Mouse (Mus musculus): ENCODE results near the gene Prr13.

Prr13 gene

GRCm38 (mm10) chr15:102458904-102459317 lies at the start of gene Prr13:
Gene Prr13, plus strand, starts transcription at chr15:102459028.
- ChIA-PET CTCF (interaction anchor here (0.5 to 1.6 kb wide), 10 partner anchors 11 to 288 kb away, joined by 3 to 7 read pairs (median 3); partner anchors contain the start of genes Pcbp2 (in 1 of the 4) and Tarbp2 (in 1 of the 4)), POLR2A (interaction anchor here (0.6 to 3.9 kb wide), 40 partner anchors 8 to 212 kb away, joined by 3 to 61 read pairs (median 4); partner anchors contain the start of genes Pcbp2 (in 3 of the 4), Sp1 (in 2 of the 4), Tarbp2 (in 2 of the 4) and Aaas (in 1 of the 4))

GRCm38 (mm10) chr15:102409286-102409685 lies 49.5 kb upstream of the Prr13 start:
- ChIA-PET POLR2A (interaction anchor here in 3 of 4 experiments (0.7 to 11.7 kb wide), 24 partner anchors 8 to 109 kb away, joined by 3 to 337 read pairs (median 5); partner anchors contain the start of genes Tarbp2 (in 3 of the 3), Map3k12 (in 1 of the 3) and Pcbp2 (in 1 of the 3)), CTCF (interaction anchor here in 1 of 4 experiments (0.8 to 2.1 kb wide), 3 partner anchors 9 to 12 kb away, joined by 3 to 6 read pairs (median 4); no protein-coding TSS in a partner anchor)

- CTCF ChIA-PET: no interaction called here
- POLR2A ChIA-PET: interaction anchor here in 2 of 4 experiments (0.9 to 6.3 kb wide), 8 partner anchors 10 to 60 kb away, joined by 3 to 56 read pairs (median 6); partner anchors contain the start of gene Aaas (in 1 of the 2)
Measured at GRCm38 (mm10) chr15:102411077-102411476, 47.8 kb upstream of the Prr13 start.

GRCm38 (mm10) chr15:102413687-102414086 lies 45.1 kb upstream of the Prr13 start:
- ChIA-PET POLR2A (interaction anchor here in 3 of 4 experiments (0.6 to 9.9 kb wide), 18 partner anchors 8 to 312 kb away, joined by 3 to 146 read pairs (median 4); partner anchors contain the start of gene Sp1 (in 2 of the 3)), CTCF (interaction anchor here in 2 of 4 experiments (0.6 to 1.5 kb wide), 3 partner anchors 8 to 42 kb away, joined by 3 to 6 read pairs (median 5); partner anchors contain the start of gene Sp1 (in 2 of the 2))

- ChIA-PET CTCF (interaction anchor here (0.6 to 1.5 kb wide), 11 partner anchors 9 to 175 kb away, joined by 3 to 7 read pairs (median 4); partner anchors contain the start of genes Sp1 (in 1 of the 4) and Tarbp2 (in 1 of the 4)), POLR2A (interaction anchor here (0.6 to 9.9 kb wide), 40 partner anchors 8 to 341 kb away, joined by 3 to 146 read pairs (median 4); partner anchors contain the start of genes Sp1 (in 4 of the 4), Aaas (in 1 of the 4), Amhr2 (in 1 of the 4) and Pcbp2 (in 1 of the 4))
Measured at GRCm38 (mm10) chr15:102417524-102417923, 41.3 kb upstream of the Prr13 start.

- ChIA-PET POLR2A (interaction anchor here (0.5 to 9.9 kb wide), 34 partner anchors 9 to 158 kb away, joined by 3 to 146 read pairs (median 4); partner anchors contain the start of genes Sp1 (in 4 of the 4), Aaas (in 1 of the 4) and Pcbp2 (in 1 of the 4)), CTCF (interaction anchor here (0.5 to 3.2 kb wide), 32 partner anchors 8 to 358 kb away, joined by 3 to 21 read pairs (median 4); partner anchors contain the start of genes Aaas (in 1 of the 4) and Sp1 (in 1 of the 4))
Measured at GRCm38 (mm10) chr15:102420986-102421385, 37.8 kb upstream of the Prr13 start.

- POLR2A ChIA-PET: interaction anchor here (0.5 to 9.9 kb wide), 34 partner anchors 9 to 159 kb away, joined by 3 to 146 read pairs (median 4); partner anchors contain the start of genes Sp1 (in 4 of the 4), Aaas (in 1 of the 4) and Pcbp2 (in 1 of the 4)
- CTCF ChIA-PET: interaction anchor here (0.5 to 3.2 kb wide), 41 partner anchors 8 to 1799 kb away, joined by 3 to 21 read pairs (median 4); partner anchors contain the start of genes Aaas (in 2 of the 4) and Sp1 (in 1 of the 4)
Measured at GRCm38 (mm10) chr15:102421437-102421836, 37.4 kb upstream of the Prr13 start.

GRCm38 (mm10) chr15:102423602-102424240 lies 35.1 kb upstream of the Prr13 start:
- ChIA-PET CTCF (interaction anchor here in 3 of 4 experiments (0.6 to 3.2 kb wide), 6 partner anchors 37 to 371 kb away, joined by 3 to 16 read pairs (median 4); no protein-coding TSS in a partner anchor), POLR2A (interaction anchor here in 3 of 4 experiments (0.6 to 5.8 kb wide), 20 partner anchors 8 to 97 kb away, joined by 3 to 45 read pairs (median 4); partner anchors contain the start of genes Prr13 (in 1 of the 3) and Sp1 (in 1 of the 3))

GRCm38 (mm10) chr15:102424657-102425056 lies 34.2 kb upstream of the Prr13 start:
- POLR2A ChIA-PET: interaction anchor here in 2 of 4 experiments (0.6 to 5.8 kb wide), 14 partner anchors 10 to 47 kb away, joined by 3 to 45 read pairs (median 4); partner anchors contain the start of gene Sp1 (in 2 of the 2)
- CTCF ChIA-PET: interaction anchor here in 2 of 4 experiments (0.6 to 1.4 kb wide), 2 partner anchors 19 to 38 kb away, joined by 3 to 4 read pairs; no protein-coding TSS in a partner anchor

GRCm38 (mm10) chr15:102426963-102427362 lies 31.9 kb upstream of the Prr13 start:
- CTCF ChIA-PET: interaction anchor here (0.6 to 1.9 kb wide), 15 partner anchors 10 to 319 kb away, joined by 3 to 7 read pairs (median 4); no protein-coding TSS in a partner anchor
- POLR2A ChIA-PET: interaction anchor here (0.6 to 5.8 kb wide), 50 partner anchors 9 to 195 kb away, joined by 3 to 48 read pairs (median 3); partner anchors contain the start of genes Sp1 (in 3 of the 4), Pcbp2 (in 2 of the 4), Tarbp2 (in 2 of the 4) and Aaas (in 1 of the 4)

GRCm38 (mm10) chr15:102432046-102432445 lies 26.8 kb upstream of the Prr13 start:
- ChIA-PET POLR2A (interaction anchor here in 3 of 4 experiments (0.6 to 2.0 kb wide), 17 partner anchors 9 to 193 kb away, joined by 3 to 8 read pairs (median 3); partner anchors contain the start of genes Sp1 (in 2 of the 3), Atf7 (in 1 of the 3), Gm28047 (in 1 of the 3) and Pcbp2 (in 1 of the 3)), CTCF (interaction anchor here in 3 of 4 experiments (0.7 to 1.2 kb wide), 3 partner anchors 10 to 55 kb away, joined by 3 to 4 read pairs (median 3); no protein-coding TSS in a partner anchor)

GRCm38 (mm10) chr15:102433173-102433572 lies 25.7 kb upstream of the Prr13 start:
- ChIA-PET CTCF (no interaction called here), POLR2A (interaction anchor here in 2 of 4 experiments (2.0 to 4.0 kb wide), 3 partner anchors 11 to 15 kb away, joined by 4 to 19 read pairs (median 7); partner anchors contain the start of gene Amhr2 (in 1 of the 2))

GRCm38 (mm10) chr15:102442490-102442889 lies 16.3 kb upstream of the Prr13 start:
- POLR2A ChIA-PET: interaction anchor here in 3 of 4 experiments (0.6 to 4.3 kb wide), 13 partner anchors 9 to 101 kb away, joined by 3 to 16 read pairs (median 4); partner anchors contain the start of genes Pcbp2 (in 3 of the 3), Sp1 (in 2 of the 3) and Aaas (in 1 of the 3)
- CTCF ChIA-PET: interaction anchor here (0.5 to 2.4 kb wide), 10 partner anchors 8 to 1197 kb away, joined by 3 to 10 read pairs (median 6); partner anchors contain the start of gene Prr13 (in 1 of the 4)

- ChIA-PET POLR2A (interaction anchor here in 3 of 4 experiments (0.6 to 4.3 kb wide), 21 partner anchors 9 to 205 kb away, joined by 3 to 19 read pairs (median 4); partner anchors contain the start of genes Pcbp2 (in 2 of the 3), Tarbp2 (in 2 of the 3) and Sp1 (in 1 of the 3)), CTCF (interaction anchor here in 3 of 4 experiments (0.6 to 2.4 kb wide), 6 partner anchors 9 to 209 kb away, joined by 3 to 7 read pairs (median 4); no protein-coding TSS in a partner anchor)
Measured at GRCm38 (mm10) chr15:102445146-102445545, 13.7 kb upstream of the Prr13 start, which contains the start of gene Amhr2. Gene Amhr2, plus strand, starts transcription at chr15:102445367.

GRCm38 (mm10) chr15:102446448-102446847 lies 12.4 kb upstream of the Prr13 start:
- ChIA-PET CTCF (interaction anchor here (0.6 to 1.5 kb wide), 10 partner anchors 9 to 337 kb away, joined by 3 to 9 read pairs (median 3); partner anchors contain the start of gene Prr13 (in 1 of the 4)), POLR2A (interaction anchor here in 3 of 4 experiments (0.6 to 3.9 kb wide), 31 partner anchors 9 to 1353 kb away, joined by 3 to 19 read pairs (median 4); partner anchors contain the start of genes Pcbp2 (in 2 of the 3), Aaas (in 1 of the 3), Prr13 (in 1 of the 3) and Sp1 (in 1 of the 3))

GRCm38 (mm10) chr15:102449366-102449765 lies 9.5 kb upstream of the Prr13 start:
- CTCF ChIA-PET: interaction anchor here in 1 of 4 experiments (0.7 kb wide), 1 partner anchor 106 kb away, joined by 3 read pairs; no protein-coding TSS in a partner anchor
- POLR2A ChIA-PET: interaction anchor here in 2 of 4 experiments (0.8 to 1.9 kb wide), 6 partner anchors 11 to 50 kb away, joined by 3 to 11 read pairs (median 4); partner anchors contain the start of genes Pcbp2 (in 1 of the 2) and Sp1 (in 1 of the 2)

Data from embryonic stem cell, embryonic (primary cell).